Mouse (Mus musculus): ENCODE results near the gene Mif4gd. TPM values are rescaled to one million over a fixed set of nuclear protein-coding genes. Genes with fewer than 3 reads are reported as not detected.

Mif4gd gene
- total and polyA plus RNA-seq, 3 experiments = 143 to 177 (median 174) TPM

- H3K9ac ChIP-seq (ENCODE audit: insufficient read depth, low read depth) = no peak overlapping the region
- no peaks in the 10 kb centered on the region for H3K27me3 ChIP-seq (replicated peaks)
- peak overlapping the region in 1 of 3 experiments; percentile 44 for H3K4me3 ChIP-seq (replicated peaks in 1 of 3; ENCODE audit: low read depth in 2 of 3, low read length in 2 of 3, poor library complexity in 1 of 3)
- TF ChIP-seq BHLHE40 (IDR thresholded peaks at IDR 0.05; ENCODE audit: low read depth, low read length) (peak; percentile 78), MXI1 (IDR thresholded peaks at IDR 0.05; ENCODE audit: low read depth, low read length) (no peak), IRF4 (IDR thresholded peaks at IDR 0.05; ENCODE audit: low read depth, low read length) (0 out of 2 replicates have a peak, but pooled peaks have one; percentile 42), CTCF (conservative IDR thresholded peaks at IDR 0.05 in 1 of 2, IDR thresholded peaks at IDR 0.05 in 1 of 2; ENCODE audit: low read depth in 2 of 2, low read length in 2 of 2) (no peak), EP300 (IDR thresholded peaks at IDR 0.05; ENCODE audit: low read length) (peak; percentile 37; the same call in 1 of the 2 replicates)
- DNase-seq (ENCODE audit: extremely low read depth) = no peak
- H3K27ac ChIP-seq (ENCODE audit: insufficient read depth, low read depth) = peak overlapping the region; percentile 83
- dilution Hi-C loops (cut with MboI; ENCODE audit: extremely low pct_ligation_motif_present, extremely low pct_unique_long_range_greater_than_20kb, low sequenced_read_pairs) (no loop called here), in situ Hi-C loops (cut with MboI; ENCODE audit: low pct_ligation_motif_present, low pct_unique_long_range_greater_than_20kb, low sequenced_read_pairs) (no loop called here)
- no peak overlapping the region for H3K4me2 ChIP-seq (ENCODE audit: insufficient read depth, low read depth, poor library complexity, severe bottlenecking)
- H3K79me2 ChIP-seq (replicated peaks; ENCODE audit: control insufficient read depth, extremely low read depth, insufficient read depth, poor library complexity, severe bottlenecking) = peaks cover 88% of the 10 kb centered on the region
- H3K36me3 ChIP-seq (replicated peaks in 1 of 2; ENCODE audit: control insufficient read depth in 1 of 2, insufficient read depth in 1 of 2, low read length in 1 of 2) = peaks cover 61 to 81% of the 10 kb centered on the region in 2 experiments
- peaks cover 12 to 84% of the 10 kb centered on the region in 2 experiments for H3K4me1 ChIP-seq (ENCODE audit: control insufficient read depth in 1 of 2, insufficient read depth in 2 of 2)
- H3K9me3 ChIP-seq (replicated peaks; ENCODE audit: low read length) = no peaks in the 10 kb centered on the region
Measured at GRCm38 (mm10) chr11:115654128-115654527, 41.4 kb upstream of the Mif4gd start.

GRCm38 (mm10) chr11:115653194-115653593, 40.4 kb upstream of the Mif4gd start:
- Histone ChIP-seq H3K9me3 (replicated peaks; ENCODE audit: low read length) (no peaks in the 10 kb centered on the region), H3K79me2 (replicated peaks; ENCODE audit: control insufficient read depth, extremely low read depth, insufficient read depth, poor library complexity, severe bottlenecking) (peaks cover 84% of the 10 kb centered on the region), H3K36me3 (replicated peaks in 1 of 2; ENCODE audit: control insufficient read depth in 1 of 2, insufficient read depth in 1 of 2, low read length in 1 of 2) (peaks cover 69 to 78% of the 10 kb centered on the region in 2 experiments), H3K27ac (ENCODE audit: insufficient read depth, low read depth) (peak overlapping the region; percentile 21; the same call in 1 of the 2 replicates), H3K4me3 (replicated peaks in 1 of 3; ENCODE audit: low read depth in 2 of 3, low read length in 2 of 3, poor library complexity in 1 of 3) (no peak overlapping the region), H3K4me1 (ENCODE audit: control insufficient read depth in 1 of 2, insufficient read depth in 2 of 2) (peaks cover 12 to 84% of the 10 kb centered on the region in 2 experiments), H3K9ac (ENCODE audit: insufficient read depth, low read depth) (no peak overlapping the region), H3K27me3 (replicated peaks) (no peaks in the 10 kb centered on the region), H3K4me2 (ENCODE audit: insufficient read depth, low read depth, poor library complexity, severe bottlenecking) (no peak overlapping the region)
- DNase-seq (ENCODE audit: extremely low read depth) = no peak
- in situ Hi-C loops (cut with MboI; ENCODE audit: low pct_ligation_motif_present, low pct_unique_long_range_greater_than_20kb, low sequenced_read_pairs) = no loop called here
- no peak for TF ChIP-seq POLR2AphosphoS2 (IDR thresholded peaks at IDR 0.05; ENCODE audit: low read depth, low read length)
- TF ChIP-seq POLR2A (IDR thresholded peaks at IDR 0.05; ENCODE audit: low read depth, low read length) = peak; percentile 41
- dilution Hi-C loops (cut with MboI; ENCODE audit: extremely low pct_ligation_motif_present, extremely low pct_unique_long_range_greater_than_20kb, low sequenced_read_pairs) = no loop called here

GRCm38 (mm10) chr11:115651680-115652079, 38.9 kb upstream of the Mif4gd start:
- no peak for DNase-seq (ENCODE audit: extremely low read depth)
- no peaks in the 10 kb centered on the region for H3K27me3 ChIP-seq (replicated peaks)
- no peak overlapping the region for H3K27ac ChIP-seq (ENCODE audit: insufficient read depth, low read depth)
- H3K79me2 ChIP-seq (replicated peaks; ENCODE audit: control insufficient read depth, extremely low read depth, insufficient read depth, poor library complexity, severe bottlenecking) = peaks cover 77% of the 10 kb centered on the region
- peaks cover 77 to 81% of the 10 kb centered on the region in 2 experiments for H3K36me3 ChIP-seq (replicated peaks in 1 of 2; ENCODE audit: control insufficient read depth in 1 of 2, insufficient read depth in 1 of 2, low read length in 1 of 2)
- H3K4me2 ChIP-seq (ENCODE audit: insufficient read depth, low read depth, poor library complexity, severe bottlenecking) = no peak overlapping the region
- H3K9me3 ChIP-seq (replicated peaks; ENCODE audit: low read length) = no peaks in the 10 kb centered on the region
- H3K4me3 ChIP-seq (replicated peaks in 1 of 3; ENCODE audit: low read depth in 2 of 3, low read length in 2 of 3, poor library complexity in 1 of 3) = no peak overlapping the region
- TF ChIP-seq NRF1 (IDR thresholded peaks at IDR 0.05; ENCODE audit: low read depth, low read length) (no peak), CHD2 (IDR thresholded peaks at IDR 0.05; ENCODE audit: low read length) (no peak), POLR2AphosphoS2 (IDR thresholded peaks at IDR 0.05; ENCODE audit: low read depth, low read length) (no peak), UBTF (IDR thresholded peaks at IDR 0.05; ENCODE audit: low read depth, low read length) (no peak), TCF12 (IDR thresholded peaks at IDR 0.05; ENCODE audit: low read depth, low read length) (no peak), MXI1 (IDR thresholded peaks at IDR 0.05; ENCODE audit: low read depth, low read length) (no peak), EP300 (IDR thresholded peaks at IDR 0.05; ENCODE audit: low read length) (no peak)
- no peak overlapping the region for H3K9ac ChIP-seq (ENCODE audit: insufficient read depth, low read depth)
- dilution Hi-C loops (cut with MboI; ENCODE audit: extremely low pct_ligation_motif_present, extremely low pct_unique_long_range_greater_than_20kb, low sequenced_read_pairs) = no loop called here
- peaks cover 15 to 95% of the 10 kb centered on the region in 2 experiments for H3K4me1 ChIP-seq (ENCODE audit: control insufficient read depth in 1 of 2, insufficient read depth in 2 of 2)
- in situ Hi-C loops (cut with MboI; ENCODE audit: low pct_ligation_motif_present, low pct_unique_long_range_greater_than_20kb, low sequenced_read_pairs) = no loop called here

All from CH12.LX (cell line).